Mouse (Mus musculus) stomach, postnatal 0 days (tissue): ENCODE data around the gene Flnb. TPM values are rescaled to one million over a fixed set of nuclear protein-coding genes. Genes with fewer than 3 reads are reported as not detected.

Experiments used
- ATAC-seq: fragments of 200-750 bp; cut with Nextera tagmentation; 2 replicates; pipeline ENCODE4 v1.8.0; 2017; ENCODE audit not compliant: low FRiP score, low TSS enrichment
- DNase-seq: peaks from one replicate; pipeline ENCODE4 v3.0.0-alpha.2; 2016; ENCODE audit warnings: low spot score
- H3K27ac ChIP-seq: fragments of 300-500 bp; sonication (generic); replicated peaks from 2 replicates; pipeline ENCODE4 v1.5.1; 2014; ENCODE audit warnings: mild to moderate bottlenecking, control low read depth
- H3K27me3 ChIP-seq: fragments of 300-500 bp; sonication (generic); 2 replicates; pipeline ENCODE4 v1.6.1; 2014; ENCODE audit warnings: low read length; ENCODE audit not compliant: control insufficient read depth, insufficient read depth
- H3K36me3 ChIP-seq: fragments of 300-500 bp; sonication (generic); 2 replicates; pipeline ENCODE4 v1.6.1; 2014; ENCODE audit warnings: low read length, mixed read lengths; ENCODE audit not compliant: control insufficient read depth, insufficient read depth
- H3K4me1 ChIP-seq: fragments of 300-500 bp; sonication (generic); replicated peaks from 2 replicates; pipeline ENCODE4 v1.6.1; 2014; ENCODE audit warnings: antibody characterized with exemption; ENCODE audit not compliant: control insufficient read depth, insufficient read depth
- H3K4me2 ChIP-seq: fragments of 300-500 bp; sonication (generic); replicated peaks from 2 replicates; pipeline ENCODE4 v1.6.1; 2014; ENCODE audit warnings: low read depth, mild to moderate bottlenecking, control low read depth, moderate library complexity
- H3K4me3 ChIP-seq: fragments of 300-500 bp; sonication (generic); 2 replicates; pipeline ENCODE4 v1.5.1; 2014; ENCODE audit warnings: low read depth, low read length, control low read depth
- H3K9ac ChIP-seq: fragments of 300-500 bp; sonication (generic); 2 replicates; pipeline ENCODE4 v1.6.1; 2014; ENCODE audit warnings: mild to moderate bottlenecking, low read length, control low read depth, mixed read lengths
- H3K9me3 ChIP-seq: fragments of 300-500 bp; sonication (generic); 2 replicates; pipeline ENCODE4 v1.6.1; 2016; ENCODE audit warnings: low read length; ENCODE audit not compliant: control insufficient read depth
- CTCF ChIP-seq: IDR thresholded peaks from 2 replicates; pipeline ENCODE4 v1.5.1; 2016; ENCODE audit warnings: antibody characterized with exemption, low read depth, mild to moderate bottlenecking, moderate library complexity
- EP300 ChIP-seq: optimal IDR thresholded peaks from 2 replicates; pipeline ENCODE3; 2016; ENCODE audit warnings: antibody characterized with exemption
- WGBS: fragments of 180-500 bp; shearing (Covaris S2); extraction: QIAGEN DNeasy Blood & Tissue Kit; methylation state at CpG from one replicate; pipeline ENCODE4 v1.1.7; 2014; 5-methylcytosine and 5-hydroxymethylcytosine counted together
- polyA plus RNA-seq: library from polyadenylated mRNA; unstranded; fragments of >200 nt; fragmentation: Nextera tagmentation; extraction: Ambion mirVana; gene quantifications from 2 replicates; pipeline ENCODE4 v1.2.1, GENCODE M21; 2015

The Flnb gene
- polyA plus RNA-seq, 1 experiment from 2014 or later = 8.3 TPM

GRCm38 (mm10) chr14:7977471-7977870, 159.7 kb downstream of the Flnb start:
- Histone ChIP-seq H3K27me3 (no peaks in the 10 kb centered on the region), H3K27ac (no peak overlapping the region), H3K9ac (no peak overlapping the region), H3K4me1 (no peaks in the 10 kb centered on the region), H3K4me2 (no peak overlapping the region), H3K4me3 (no peak overlapping the region), H3K9me3 (no peaks in the 10 kb centered on the region), H3K36me3 (no peaks in the 10 kb centered on the region)
- WGBS = 93% methylated on average over 1 of the region's 1 CpGs
- ATAC-seq (no peak), DNase-seq (no peak)
- no peak for TF ChIP-seq EP300
- TF ChIP-seq CTCF = no peak

DNA sequence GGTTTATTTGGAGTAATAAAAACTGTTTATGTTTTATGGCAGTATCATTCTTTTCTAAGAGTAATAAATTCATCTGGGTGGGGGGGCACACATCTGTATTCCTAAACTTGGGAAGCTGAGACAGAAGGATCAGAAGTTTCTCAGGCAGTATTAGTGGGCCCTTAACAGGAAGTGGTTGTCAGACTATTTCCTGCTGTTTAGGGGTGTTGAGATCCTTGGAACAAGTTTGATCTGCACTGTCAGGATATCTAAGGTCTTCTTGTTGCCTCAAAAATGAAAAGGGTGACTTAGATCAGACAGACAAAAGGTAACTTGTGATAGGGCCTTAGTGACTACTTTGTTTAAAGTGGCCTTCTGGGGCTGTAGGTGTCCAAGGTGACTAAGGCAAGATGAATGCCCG, 160.4 kb downstream of the Flnb start:
- no peaks in the 10 kb centered on the region for H3K9me3 ChIP-seq
- no peak overlapping the region for H3K27ac ChIP-seq
- H3K4me2 ChIP-seq = no peak overlapping the region
- no peak overlapping the region for H3K9ac ChIP-seq
- no peaks in the 10 kb centered on the region for H3K27me3 ChIP-seq
- ATAC-seq (no peak), DNase-seq (no peak)
- H3K4me1 ChIP-seq = no peaks in the 10 kb centered on the region
- no peaks in the 10 kb centered on the region for H3K36me3 ChIP-seq
- no peak overlapping the region for H3K4me3 ChIP-seq
- 71% methylated on average over 1 of the region's 1 CpGs for WGBS
- TF ChIP-seq EP300 = no peak
- no peak for TF ChIP-seq CTCF

DNA sequence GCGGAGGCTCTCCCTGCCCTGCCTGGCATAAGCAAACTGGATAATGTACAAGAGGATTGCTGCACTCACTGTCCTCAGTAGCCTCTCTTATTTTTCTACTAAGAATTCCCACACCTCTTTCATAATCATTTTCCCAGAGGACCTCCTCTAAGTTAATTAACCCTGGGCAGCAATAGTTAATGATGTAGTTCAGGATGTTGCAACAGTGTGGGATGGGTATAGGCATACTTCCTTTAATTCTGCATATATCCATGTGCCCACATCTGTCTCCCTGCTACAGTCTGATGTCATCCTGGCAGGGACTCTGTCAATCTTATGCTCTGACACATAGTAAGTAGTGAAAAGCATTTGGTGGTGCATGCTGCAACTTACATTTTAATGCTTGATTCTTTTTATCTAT, 163.5 kb downstream of the Flnb start:
- ATAC-seq (no peak), DNase-seq (no peak)
- no peaks in the 10 kb centered on the region for H3K9me3 ChIP-seq
- no peaks in the 10 kb centered on the region for H3K4me1 ChIP-seq
- no peak overlapping the region for H3K4me3 ChIP-seq
- no peak overlapping the region for H3K27ac ChIP-seq
- no peak overlapping the region for H3K4me2 ChIP-seq
- no peaks in the 10 kb centered on the region for H3K36me3 ChIP-seq
- TF ChIP-seq CTCF (no peak), EP300 (no peak)
- H3K9ac ChIP-seq = no peak overlapping the region
- WGBS = 96% methylated on average over 1 of the region's 1 CpGs
- H3K27me3 ChIP-seq = no peaks in the 10 kb centered on the region

DNA sequence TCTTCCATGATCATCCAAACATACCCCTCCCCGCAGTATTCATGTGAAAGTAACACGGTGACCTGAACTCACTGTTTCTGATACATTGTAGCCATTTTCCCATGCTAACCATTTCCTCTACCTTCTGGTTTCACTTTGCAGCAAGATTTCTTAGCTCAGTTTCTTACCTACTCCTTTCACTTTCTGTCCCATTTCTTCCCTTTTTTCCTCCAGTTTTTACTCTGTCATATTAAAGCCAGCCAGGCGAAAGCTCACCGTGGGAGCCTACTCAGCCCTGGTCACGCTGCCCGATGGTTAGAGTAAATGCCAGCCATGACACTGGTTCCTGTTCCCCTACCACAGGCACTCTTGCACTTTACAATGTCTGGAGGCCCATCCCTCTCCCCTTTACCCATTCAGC, 169.2 kb downstream of the Flnb start:
- no peaks in the 10 kb centered on the region for H3K9me3 ChIP-seq
- H3K4me1 ChIP-seq = no peaks in the 10 kb centered on the region
- no peak overlapping the region for H3K4me3 ChIP-seq
- ATAC-seq = no peak
- TF ChIP-seq CTCF (no peak), EP300 (no peak)
- WGBS = 92% methylated on average over 6 of the region's 6 CpGs
- DNase-seq = no peak
- no peaks in the 10 kb centered on the region for H3K27me3 ChIP-seq
- no peak overlapping the region for H3K27ac ChIP-seq
- H3K9ac ChIP-seq = no peak overlapping the region
- no peak overlapping the region for H3K4me2 ChIP-seq
- no peaks in the 10 kb centered on the region for H3K36me3 ChIP-seq

DNA sequence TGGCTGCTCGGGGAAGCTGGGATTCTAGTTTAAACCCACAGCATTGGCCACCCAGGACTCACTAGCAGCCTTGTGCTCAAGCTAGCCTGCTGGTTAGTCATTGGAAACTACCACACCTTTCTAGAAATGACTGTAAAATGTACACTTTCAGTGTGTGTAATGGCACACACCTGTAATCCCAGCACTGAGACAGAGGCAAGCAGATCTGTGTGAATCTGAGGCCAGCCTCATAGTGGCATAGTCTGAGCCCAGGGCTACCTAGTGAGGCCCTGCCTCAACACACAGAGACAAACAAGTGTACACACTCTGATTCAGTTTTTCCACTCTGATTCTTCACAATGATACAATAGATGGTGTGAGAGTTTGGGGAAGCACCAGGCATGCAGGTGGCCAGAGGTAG, 171.6 kb downstream of the Flnb start:
- no peak overlapping the region for H3K4me2 ChIP-seq
- no peaks in the 10 kb centered on the region for H3K4me1 ChIP-seq
- H3K9me3 ChIP-seq = no peaks in the 10 kb centered on the region
- H3K27ac ChIP-seq = no peak overlapping the region
- no peak overlapping the region for H3K4me3 ChIP-seq
- TF ChIP-seq CTCF (no peak), EP300 (no peak)
- no peak for DNase-seq
- no peaks in the 10 kb centered on the region for H3K27me3 ChIP-seq
- 53% methylated on average over 1 of the region's 1 CpGs for WGBS
- no peaks in the 10 kb centered on the region for H3K36me3 ChIP-seq
- ATAC-seq = no peak
- no peak overlapping the region for H3K9ac ChIP-seq

GRCm38 (mm10) chr14:7989961-7990360, 172.2 kb downstream of the Flnb start:
- WGBS = 63% methylated on average over 3 of the region's 3 CpGs
- H3K27me3 ChIP-seq = no peaks in the 10 kb centered on the region
- no peaks in the 10 kb centered on the region for H3K36me3 ChIP-seq
- DNase-seq (no peak), ATAC-seq (no peak)
- no peak overlapping the region for H3K9ac ChIP-seq
- no peak overlapping the region for H3K4me3 ChIP-seq
- no peak overlapping the region for H3K27ac ChIP-seq
- no peak overlapping the region for H3K4me2 ChIP-seq
- H3K9me3 ChIP-seq = no peaks in the 10 kb centered on the region
- no peak for TF ChIP-seq EP300
- TF ChIP-seq CTCF = no peak
- no peaks in the 10 kb centered on the region for H3K4me1 ChIP-seq
